Mouse (Mus musculus) MEL (cell line): ENCODE measurements around the gene Olfr58. TPM values are rescaled to one million over a fixed set of nuclear protein-coding genes. Genes with fewer than 3 reads are reported as not detected.
"Not testable (repeated sequence)": the region's sequence is repeated elsewhere in the genome, so short reads cannot be mapped to it uniquely, and the experiment has no call there.

Source experiments
- DNase-seq: peaks from one replicate; pipeline ENCODE4 v3.0.0; 2011; ENCODE audit warnings: low read depth, low spot score
- H3K27ac ChIP-seq: 2 replicates; pipeline ENCODE4 v1.5.1; 2012; ENCODE audit warnings: low read depth, mild to moderate bottlenecking, control low read depth, low read length, moderate library complexity; ENCODE audit not compliant: control insufficient read depth
- H3K27me3 ChIP-seq, 2 experiments: fragments of 150-350 bp in 1 of 2; sonication (generic) in 1 of 2; 2 replicates each; pipeline ENCODE4 v1.6.1; 2012; ENCODE audit warnings: low read length in 2 of 2, mild to moderate bottlenecking in 2 of 2, improper control_type of control experiment in 1 of 2, moderate library complexity in 1 of 2; ENCODE audit not compliant: insufficient read depth in 2 of 2, control insufficient read depth in 1 of 2
- H3K36me3 ChIP-seq, 2 experiments: 2 replicates each; pipeline ENCODE4 v1.6.1; 2012 to 2014; ENCODE audit warnings: low read length in 2 of 2, improper control_type of control experiment in 1 of 2, inconsistent platforms in 1 of 2, mild to moderate bottlenecking in 1 of 2; ENCODE audit not compliant: insufficient read depth in 2 of 2, control insufficient read depth in 1 of 2
- H3K4me1 ChIP-seq, 2 experiments: fragments of 150-350 bp in 1 of 2; sonication (generic) in 1 of 2; 2 replicates each; pipeline ENCODE4 v1.6.1; 2012; ENCODE audit warnings: low read length in 2 of 2, improper control_type of control experiment in 1 of 2, mild to moderate bottlenecking in 1 of 2; ENCODE audit not compliant: insufficient read depth in 2 of 2, control insufficient read depth in 1 of 2
- H3K4me3 ChIP-seq, 2 experiments: fragments of 150-350 bp in 1 of 2; sonication (generic) in 1 of 2; 2 replicates each; pipeline ENCODE4 v1.5.1; 2012; ENCODE audit warnings: low read depth in 2 of 2, low read length in 2 of 2, mild to moderate bottlenecking in 2 of 2, moderate library complexity in 2 of 2, control low read depth in 1 of 2, improper control_type of control experiment in 1 of 2; ENCODE audit not compliant: control insufficient read depth in 1 of 2, insufficient read depth in 1 of 2
- H3K79me2 ChIP-seq: 2 replicates; pipeline ENCODE4 v1.6.1; 2012; ENCODE audit warnings: mild to moderate bottlenecking, low read length, moderate library complexity; ENCODE audit not compliant: control insufficient read depth, poor library complexity, insufficient read depth
- H3K9ac ChIP-seq: 2 replicates; pipeline ENCODE4 v1.6.1; 2012; ENCODE audit warnings: low read depth, mild to moderate bottlenecking, control low read depth, low read length, moderate library complexity; ENCODE audit not compliant: control insufficient read depth, poor library complexity, severe bottlenecking
- H3K9me3 ChIP-seq: fragments of 150-350 bp; sonication (generic); replicated peaks from 2 replicates; pipeline ENCODE4 v1.6.1; 2012; ENCODE audit warnings: mild to moderate bottlenecking, low read length, improper control_type of control experiment, moderate library complexity; ENCODE audit not compliant: insufficient read depth
- CHD2 ChIP-seq: IDR thresholded peaks from 2 replicates; pipeline ENCODE4 v1.6.1; 2011; ENCODE audit warnings: low read length, improper control_type of control experiment
- EP300 ChIP-seq, 2 experiments: IDR thresholded peaks; 2 replicates each; pipeline ENCODE4 v1.6.1; 2011; ENCODE audit warnings: improper control_type of control experiment in 2 of 2, low read length in 2 of 2, low read depth in 1 of 2, mild to moderate bottlenecking in 1 of 2
- GATA1 ChIP-seq: IDR thresholded peaks from 2 replicates; pipeline ENCODE4 v1.6.1; 2011; ENCODE audit warnings: low read depth, low read length, improper control_type of control experiment
- JUND ChIP-seq: IDR thresholded peaks from 2 replicates; pipeline ENCODE4 v1.6.1; 2011; ENCODE audit warnings: low read depth, mild to moderate bottlenecking, improper control_type of control experiment, low read length
- MAZ ChIP-seq: IDR thresholded peaks from 2 replicates; pipeline ENCODE4 v1.6.1; 2012; ENCODE audit warnings: low read depth, mild to moderate bottlenecking, inconsistent platforms, low read length, improper control_type of control experiment
- MEF2A ChIP-seq: IDR thresholded peaks from 2 replicates; pipeline ENCODE4 v1.6.1; 2014; ENCODE audit warnings: low read depth, mild to moderate bottlenecking, inconsistent platforms, low read length, improper control_type of control experiment; ENCODE audit not compliant: poor library complexity, insufficient replicate concordance, severe bottlenecking; ENCODE audit errors: extremely low read depth
- MYC ChIP-seq: IDR thresholded peaks from 2 replicates; pipeline ENCODE4 v1.6.1; 2011; ENCODE audit warnings: low read depth, mild to moderate bottlenecking, low read length, improper control_type of control experiment, moderate library complexity
- POLR2AphosphoS5 ChIP-seq: IDR thresholded peaks from 2 replicates; pipeline ENCODE4 v1.6.1; 2012; ENCODE audit warnings: low read depth, borderline replicate concordance, mild to moderate bottlenecking, inconsistent platforms, low read length, moderate library complexity, mixed read lengths
- TCF12 ChIP-seq: IDR thresholded peaks from 2 replicates; pipeline ENCODE4 v1.6.1; 2014; ENCODE audit warnings: low read depth, mild to moderate bottlenecking, inconsistent platforms, low read length, improper control_type of control experiment, moderate library complexity
- ZNF384 ChIP-seq: IDR thresholded peaks from 2 replicates; pipeline ENCODE4 v1.6.1; 2012; ENCODE audit warnings: low read depth, mild to moderate bottlenecking, inconsistent platforms, low read length, improper control_type of control experiment
- polyA plus RNA-seq, 2 experiments: library from polyadenylated mRNA; stranded (reverse) in 1 of 2; unstranded in 1 of 2; fragments of >175 nt in 1 of 2; fragments of >200 nt in 1 of 2; gene quantifications; 2 replicates each; pipeline versions ENCODE4 v1.2.1 to v1.2.4; 2012; ENCODE audit warnings: low replicate concordance in 2 of 2, low read depth in 1 of 2; ENCODE audit not compliant: insufficient read length in 2 of 2, insufficient read depth in 1 of 2, missing spikeins in 1 of 2
- total RNA-seq: library from RNA; depleted of rRNA; stranded (reverse); fragments of 300-350 nt; gene quantifications from 2 replicates; pipeline ENCODE4 v1.2.3, GENCODE M21; 2012; rRNA removed

Olfr58 gene
- total and polyA plus RNA-seq, 3 experiments = 0.10 TPM; not detected in 2

GRCm38 (mm10) chr9:19769701-19770100 is 10.4 kb upstream of the Olfr58 start (continued):
- TF ChIP-seq EP300 (IDR thresholded peaks at IDR 0.05; ENCODE audit: low read depth in 1 of 2, low read length in 2 of 2) (peak; percentile 48 to 82), POLR2AphosphoS5 (no peak)

GRCm38 (mm10) chr9:19803000-19803399 is 22.9 kb downstream of the Olfr58 start:
- Histone ChIP-seq H3K9me3 (no peaks in the 10 kb centered on the region), H3K9ac (no peak overlapping the region), H3K79me2 (no peaks in the 10 kb centered on the region), H3K4me1 (no peaks in the 10 kb centered on the region), H3K27ac (no peak overlapping the region), H3K27me3 (no peaks in the 10 kb centered on the region), H3K36me3 (no peaks in the 10 kb centered on the region), H3K4me3 (no peak overlapping the region)
- DNase-seq = peak; percentile 48
- TF ChIP-seq ZNF384 (peak; percentile 40; the same call in 1 of the 2 replicates), CHD2 (no peak), EP300 (IDR thresholded peaks at IDR 0.05; ENCODE audit: low read depth in 1 of 2, low read length in 2 of 2) (peak; percentile 51 to 57; a peak in 2 of 4 replicates), TCF12 (peak; percentile 50; the same call in 1 of the 2 replicates), MEF2A (no peak), JUND (no peak), MAZ (no peak), MYC (no peak), GATA1 (0 out of 2 replicates have a peak, but pooled peaks have one; percentile 11)

GRCm38 (mm10) chr9:19804606-19805005 is 24.5 kb downstream of the Olfr58 start, which contains the start of gene Olfr859:
Olfr859 (plus strand) TSS chr9:19804906.
- H3K79me2 ChIP-seq, H3K9ac ChIP-seq, H3K27me3 ChIP-seq, H3K27ac ChIP-seq, H3K9me3 ChIP-seq, H3K36me3 ChIP-seq, H3K4me1 ChIP-seq, DNase-seq, H3K4me3 ChIP-seq: not testable (repeated sequence)

Other genes with a start within 250 kb of the Olfr58 start
- gene Olfr853, start 239.2 kb upstream of the Olfr58 start, total RNA-seq = not detected in 2 replicates
- gene Olfr853, start 239.2 kb upstream of the Olfr58 start, polyA plus RNA-seq = not detected
- gene Olfr854, start 212.9 kb upstream of the Olfr58 start, total RNA-seq = not detected in 2 replicates
- gene Olfr854, start 212.9 kb upstream of the Olfr58 start, polyA plus RNA-seq = not detected
- gene Olfr855, start 197.7 kb upstream of the Olfr58 start, total RNA-seq = not detected in 2 replicates
- not detected for gene Olfr855, start 197.7 kb upstream of the Olfr58 start, polyA plus RNA-seq
- gene Zfp317, start 158.2 kb upstream of the Olfr58 start, total RNA-seq = 60.7 and 67.9 TPM in 2 replicates
- 10 to 100 TPM in 1 of 2 experiments, not detected in 1; 41.2 TPM for gene Zfp317, start 158.2 kb upstream of the Olfr58 start, polyA plus RNA-seq
- gene Olfr857, start 70.8 kb upstream of the Olfr58 start, total RNA-seq = not detected in 2 replicates
- gene Olfr857, start 70.8 kb upstream of the Olfr58 start, polyA plus RNA-seq = not detected
- gene Olfr859, start 24.6 kb downstream of the Olfr58 start, total RNA-seq = under 0.01 TPM in 1 of 2 replicates, not detected in the other
- gene Olfr859, start 24.6 kb downstream of the Olfr58 start, polyA plus RNA-seq = not detected
- not detected in 2 replicates for gene Olfr860, start 69.5 kb downstream of the Olfr58 start, total RNA-seq
- gene Olfr860, start 69.5 kb downstream of the Olfr58 start, polyA plus RNA-seq = not detected
- not detected in 2 replicates for gene Olfr862, start 107.7 kb downstream of the Olfr58 start, total RNA-seq
- not detected for gene Olfr862, start 107.7 kb downstream of the Olfr58 start, polyA plus RNA-seq
- gene Olfr77, start 136.6 kb downstream of the Olfr58 start, total RNA-seq = 0.26 and 0.39 TPM in 2 replicates
- gene Olfr77, start 136.6 kb downstream of the Olfr58 start, polyA plus RNA-seq = under 1 TPM in 1 of 2 experiments, not detected in 1; 0.03 TPM
- gene Olfr866, start 247.8 kb downstream of the Olfr58 start, total RNA-seq = not detected in 2 replicates
- gene Olfr866, start 247.8 kb downstream of the Olfr58 start, polyA plus RNA-seq = not detected